Mouse (Mus musculus): ENCODE results near the gene Pagr1a. TPM values are rescaled to one million over a fixed set of nuclear protein-coding genes. Genes with fewer than 3 reads are reported as not detected.
A peak's percentile ranks its signal among the peaks of the same experiment; 100 is the strongest.

Gene Pagr1a
- polyA plus RNA-seq, 2 experiments, result 31.9 to 47.6 TPM

DNA sequence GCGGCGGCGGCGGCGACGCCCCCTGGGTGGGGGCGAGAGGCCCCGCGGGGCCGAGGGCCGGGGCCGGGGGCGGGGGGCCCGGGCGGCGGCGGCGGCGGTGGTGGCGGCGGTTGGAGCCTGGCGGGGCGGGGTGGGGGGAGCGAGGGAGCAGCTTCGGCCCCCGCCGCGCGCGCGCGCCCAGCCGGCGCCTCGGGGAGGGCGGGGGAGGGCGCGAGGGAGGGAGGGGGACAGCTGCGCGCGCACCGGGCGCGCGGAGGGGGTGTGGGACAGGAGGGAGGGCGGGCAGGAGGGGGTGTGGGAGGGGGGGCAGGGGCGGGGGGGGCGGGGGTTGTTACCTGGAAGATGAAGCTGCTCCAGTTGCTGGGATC, 9.4 kb upstream of the Pagr1a start:
- peak; percentile 76 for DNase-seq (ENCODE audit: low spot score)
- peak; percentile 5; the same call in 1 of the 2 replicates for ATAC-seq (ENCODE audit: low FRiP score, low read depth)
- TF ChIP-seq POLR2A (IDR thresholded peaks at IDR 0.05; ENCODE audit: borderline replicate concordance, extremely low read depth, insufficient read depth, insufficient read length), result no peak
- 4% methylated on average over 14 of the region's 48 CpGs for WGBS
- Histone ChIP-seq H3K27ac (replicated peaks; ENCODE audit: low read depth, low read length) (peak overlapping the region; percentile 98), H3K9me3 (ENCODE audit: control insufficient read depth, low read length) (no peaks in the 10 kb centered on the region), H3K4me3 (replicated peaks; ENCODE audit: low read length) (peak overlapping the region; percentile 96), H3K27me3 (ENCODE audit: control insufficient read depth, insufficient read depth, low read length) (no peaks in the 10 kb centered on the region), H3K36me3 (ENCODE audit: control insufficient read depth, insufficient read depth, low read length) (peaks cover 66% of the 10 kb centered on the region), H3K4me1 (ENCODE audit: control insufficient read depth, insufficient read depth, low read length) (peaks cover 34% of the 10 kb centered on the region), H3K9ac (ENCODE audit: low read depth, low read length, severe bottlenecking) (peak overlapping the region; percentile 97), H3K4me2 (replicated peaks; ENCODE audit: low read depth, low read length, severe bottlenecking) (peak overlapping the region; percentile 90; the same call in 1 of the 2 replicates)

DNA sequence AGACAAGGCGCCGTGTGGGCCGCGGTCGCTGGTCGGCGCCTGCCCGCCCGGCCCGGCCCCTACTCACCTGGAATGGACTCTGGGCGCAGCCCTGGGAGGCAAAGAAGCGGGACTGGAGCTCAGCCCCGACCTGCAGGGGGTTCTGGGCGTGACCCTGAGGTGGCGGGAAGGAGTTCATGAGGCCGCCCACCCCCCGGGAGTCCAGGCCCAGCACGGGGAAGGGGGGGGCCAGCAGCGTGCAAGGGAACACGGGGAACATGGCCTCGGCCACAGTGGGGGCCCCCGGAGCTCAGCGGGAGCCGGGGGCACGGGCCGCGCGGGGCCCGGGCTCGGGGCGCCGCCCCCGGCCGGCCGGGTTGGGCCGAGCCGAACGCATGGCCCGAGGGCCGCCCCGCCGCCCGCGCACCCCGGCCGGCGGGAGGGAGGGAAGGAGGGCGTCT, 9.0 kb upstream of the Pagr1a start:
- 2% methylated on average over 9 of the region's 48 CpGs for WGBS
- peaks cover 36% of the 10 kb centered on the region for H3K4me1 ChIP-seq (ENCODE audit: control insufficient read depth, insufficient read depth, low read length)

DNA sequence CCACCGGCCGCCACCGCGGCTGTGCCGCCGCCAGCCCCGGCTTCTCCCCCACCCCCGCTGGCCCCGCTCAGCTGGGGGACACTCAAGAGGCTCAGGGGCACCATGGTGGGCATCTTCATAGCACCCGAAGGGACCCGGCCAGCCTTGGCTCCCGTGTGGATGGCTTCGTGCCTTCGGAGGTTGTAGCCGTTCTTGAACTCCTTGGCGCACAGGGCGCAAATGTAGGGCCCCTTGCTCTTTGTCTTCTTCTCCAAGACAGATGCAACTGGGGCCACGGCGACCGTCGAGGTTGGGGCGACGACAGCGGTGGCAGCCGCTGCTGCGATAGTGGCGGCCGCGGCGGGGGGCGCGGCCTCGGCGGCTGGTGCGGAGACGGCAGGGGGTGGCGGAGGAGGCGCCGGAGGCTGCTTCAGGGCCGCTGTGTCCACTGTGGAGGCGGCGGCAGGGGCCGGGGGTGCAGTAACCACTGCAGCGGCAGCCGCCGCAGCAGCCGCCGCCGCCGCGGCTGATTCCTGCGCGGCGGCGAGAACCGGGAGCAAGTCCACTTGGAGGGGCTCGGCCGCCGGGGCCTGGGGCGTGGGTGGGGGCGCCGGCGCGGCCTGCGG, 8.5 kb upstream of the Pagr1a start:
- Histone ChIP-seq H3K36me3 (ENCODE audit: control insufficient read depth, insufficient read depth, low read length) (peaks cover 57% of the 10 kb centered on the region), H3K9ac (ENCODE audit: low read depth, low read length, severe bottlenecking) (peak overlapping the region; percentile 97), H3K27me3 (ENCODE audit: control insufficient read depth, insufficient read depth, low read length) (no peaks in the 10 kb centered on the region), H3K4me2 (replicated peaks; ENCODE audit: low read depth, low read length, severe bottlenecking) (peak overlapping the region; percentile 90), H3K9me3 (ENCODE audit: control insufficient read depth, low read length) (no peaks in the 10 kb centered on the region), H3K4me3 (replicated peaks; ENCODE audit: low read length) (peak overlapping the region; percentile 96), H3K4me1 (ENCODE audit: control insufficient read depth, insufficient read depth, low read length) (peaks cover 38% of the 10 kb centered on the region), H3K27ac (replicated peaks; ENCODE audit: low read depth, low read length) (peak overlapping the region; percentile 98)
- DNase-seq (ENCODE audit: low spot score), result no peak
- 1% methylated on average over 43 of the region's 65 CpGs for WGBS
- no peak for TF ChIP-seq POLR2A (IDR thresholded peaks at IDR 0.05; ENCODE audit: borderline replicate concordance, extremely low read depth, insufficient read depth, insufficient read length)
- ATAC-seq (ENCODE audit: low FRiP score, low read depth), result no peak

More for the DNA sequence above, 9.0 kb upstream of the Pagr1a start:
- peak overlapping the region; percentile 97 for H3K9ac ChIP-seq (ENCODE audit: low read depth, low read length, severe bottlenecking)
- peaks cover 62% of the 10 kb centered on the region for H3K36me3 ChIP-seq (ENCODE audit: control insufficient read depth, insufficient read depth, low read length)
- peak overlapping the region; percentile 98 for H3K27ac ChIP-seq (replicated peaks; ENCODE audit: low read depth, low read length)
- peak overlapping the region; percentile 96 for H3K4me3 ChIP-seq (replicated peaks; ENCODE audit: low read length)
- TF ChIP-seq POLR2A (IDR thresholded peaks at IDR 0.05; ENCODE audit: borderline replicate concordance, extremely low read depth, insufficient read depth, insufficient read length), result no peak
- H3K9me3 ChIP-seq (ENCODE audit: control insufficient read depth, low read length), result no peaks in the 10 kb centered on the region
- DNase-seq (ENCODE audit: low spot score) (peak; percentile 44), ATAC-seq (ENCODE audit: low FRiP score, low read depth) (peak; percentile 13)
- H3K4me2 ChIP-seq (replicated peaks; ENCODE audit: low read depth, low read length, severe bottlenecking), result peak overlapping the region; percentile 90
- H3K27me3 ChIP-seq (ENCODE audit: control insufficient read depth, insufficient read depth, low read length), result no peaks in the 10 kb centered on the region

GRCm38 (mm10) chr7:127024755-127025555, 7.8 kb upstream of the Pagr1a start:
- Histone ChIP-seq H3K4me3 (replicated peaks; ENCODE audit: low read length) (peak overlapping the region; percentile 96), H3K9ac (ENCODE audit: low read depth, low read length, severe bottlenecking) (peak overlapping the region; percentile 97), H3K27ac (replicated peaks; ENCODE audit: low read depth, low read length) (peak overlapping the region; percentile 98), H3K36me3 (ENCODE audit: control insufficient read depth, insufficient read depth, low read length) (peaks cover 51% of the 10 kb centered on the region), H3K4me2 (replicated peaks; ENCODE audit: low read depth, low read length, severe bottlenecking) (peak overlapping the region; percentile 90), H3K4me1 (ENCODE audit: control insufficient read depth, insufficient read depth, low read length) (peaks cover 45% of the 10 kb centered on the region), H3K27me3 (ENCODE audit: control insufficient read depth, insufficient read depth, low read length) (no peaks in the 10 kb centered on the region), H3K9me3 (ENCODE audit: control insufficient read depth, low read length) (no peaks in the 10 kb centered on the region)
- ATAC-seq (ENCODE audit: low FRiP score, low read depth) (peak; percentile 1; the same call in 1 of the 2 replicates), DNase-seq (ENCODE audit: low spot score) (peak; percentile 79)
- TF ChIP-seq POLR2A (IDR thresholded peaks at IDR 0.05; ENCODE audit: borderline replicate concordance, extremely low read depth, insufficient read depth, insufficient read length), result no peak
- under 1% methylated on average over 28 of the region's 30 CpGs for WGBS

- Histone ChIP-seq H3K4me2 (replicated peaks; ENCODE audit: low read depth, low read length, severe bottlenecking) (peak overlapping the region; percentile 90), H3K36me3 (ENCODE audit: control insufficient read depth, insufficient read depth, low read length) (peaks cover 45% of the 10 kb centered on the region), H3K27me3 (ENCODE audit: control insufficient read depth, insufficient read depth, low read length) (no peaks in the 10 kb centered on the region), H3K4me1 (ENCODE audit: control insufficient read depth, insufficient read depth, low read length) (peaks cover 54% of the 10 kb centered on the region), H3K9ac (ENCODE audit: low read depth, low read length, severe bottlenecking) (peak overlapping the region; percentile 97), H3K27ac (replicated peaks; ENCODE audit: low read depth, low read length) (peak overlapping the region; percentile 98; the same call in 1 of the 2 replicates), H3K9me3 (ENCODE audit: control insufficient read depth, low read length) (no peaks in the 10 kb centered on the region), H3K4me3 (replicated peaks; ENCODE audit: low read length) (peak overlapping the region; percentile 96)
- no peak for ATAC-seq (ENCODE audit: low FRiP score, low read depth)
- DNase-seq (ENCODE audit: low spot score), result no peak
- 21% methylated on average over 19 of the region's 19 CpGs for WGBS
- no peak for TF ChIP-seq POLR2A (IDR thresholded peaks at IDR 0.05; ENCODE audit: borderline replicate concordance, extremely low read depth, insufficient read depth, insufficient read length)
These were observed 6.9 kb upstream of the Pagr1a start for GRCm38 (mm10) chr7:127023896-127024690.

Data from limb, embryonic 14.5 days (tissue).